Mouse (Mus musculus): ENCODE data around the gene Vipas39. TPM values are rescaled to one million over a fixed set of nuclear protein-coding genes. Genes with fewer than 3 reads are reported as not detected.

The Vipas39 gene
- polyA plus RNA-seq (2017; shearing (Covaris generic)), result 43.5 TPM

GRCm38 (mm10) chr12:87266108-87266826, at the start of gene Vipas39, which contains the start of gene Ahsa1:
Vipas39 (minus strand) TSS chr12:87266256.
Ahsa1 (plus strand) TSS chr12:87266479.

GRCm38 (mm10) chr12:87299657-87300440, 33.8 kb upstream of the Vipas39 start, which contains the start of gene Ism2:
Ism2 (minus strand) TSS chr12:87299705.

DNA sequence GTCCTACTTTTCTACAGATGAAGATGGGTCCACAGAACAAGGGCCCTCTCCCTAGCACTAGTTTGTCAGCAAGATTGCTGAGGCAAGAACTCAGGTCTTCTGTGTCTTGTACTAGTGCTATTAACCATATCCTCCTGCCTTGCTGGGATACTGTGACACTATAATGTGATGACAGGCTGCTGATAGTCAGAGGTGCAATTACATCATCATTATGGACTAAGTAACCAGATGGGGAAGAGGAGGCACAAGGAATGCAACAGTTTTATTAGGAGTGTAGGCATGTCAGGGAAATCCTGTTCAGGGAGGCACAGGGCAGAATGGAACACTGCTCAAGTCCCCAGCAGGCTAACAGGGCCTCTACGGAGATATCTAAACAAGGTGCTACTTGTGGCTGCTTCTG, 27.4 kb downstream of the Vipas39 start, which contains the start of gene Noxred1:
TSS of gene Noxred1 (minus strand) at position 101 of the 400 bp plus-strand sequence.

DNA sequence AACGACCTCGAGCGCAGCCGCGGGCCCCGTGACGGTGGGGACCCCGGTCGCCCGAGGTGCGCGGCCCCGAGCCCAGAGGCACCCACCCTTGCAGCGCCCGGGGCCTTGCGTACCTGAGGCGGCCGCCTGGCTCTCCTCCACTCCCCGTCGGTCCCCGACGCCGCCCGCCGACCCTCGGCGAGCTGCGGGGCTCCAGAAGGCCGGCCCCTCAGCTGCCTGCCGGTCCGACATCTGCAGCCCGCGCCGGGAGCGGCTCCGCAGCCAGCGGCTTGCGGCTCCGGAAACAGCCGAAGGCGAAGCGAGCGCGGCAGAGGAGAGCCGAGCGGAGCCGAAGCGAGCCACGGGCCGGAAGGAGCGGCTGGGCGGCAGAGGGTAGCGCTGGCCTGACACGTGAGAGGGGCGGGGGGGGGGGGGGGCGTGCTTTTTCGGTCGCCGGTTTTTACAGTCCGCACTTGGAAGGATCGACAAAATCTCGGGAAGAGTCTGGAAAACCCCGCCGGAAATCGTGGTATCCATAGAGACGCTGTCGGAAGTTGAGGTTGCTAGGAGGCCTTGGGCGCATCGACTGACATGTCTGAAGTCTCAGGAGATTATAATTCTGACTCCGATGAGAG, 66.0 kb downstream of the Vipas39 start, which contains the start of gene Tmed8:
TSS of gene Tmed8 (minus strand) at position 482 of the 614 bp plus-strand sequence.

GRCm38 (mm10) chr12:87199206-87199972, 66.7 kb downstream of the Vipas39 start, which contains the start of gene Samd15:
Samd15 (plus strand) TSS chr12:87199723.

Other genes starting within 250 kb of the Vipas39 start
- gene Tmem63c, start 244.9 kb downstream of the Vipas39 start, polyA plus RNA-seq (2017; shearing (Covaris generic)), result 2.1 TPM
- gene Ngb, start 163.7 kb downstream of the Vipas39 start, polyA plus RNA-seq (2017; shearing (Covaris generic)), result not detected
- gene Gstz1, start 119.1 kb downstream of the Vipas39 start, polyA plus RNA-seq (2017; shearing (Covaris generic)), result 14.0 TPM
- 6.8 TPM for gene Pomt2, start 118.3 kb downstream of the Vipas39 start, polyA plus RNA-seq (2017; shearing (Covaris generic))
- 3.3 TPM for gene Samd15, start 66.5 kb downstream of the Vipas39 start, polyA plus RNA-seq (2017; shearing (Covaris generic))
- 7.9 TPM for gene Tmed8, start 65.8 kb downstream of the Vipas39 start, polyA plus RNA-seq (2017; shearing (Covaris generic))
- 1.3 TPM for gene Noxred1, start 27.5 kb downstream of the Vipas39 start, polyA plus RNA-seq (2017; shearing (Covaris generic))
- 183 TPM for gene Ahsa1, start 223 bp upstream of the Vipas39 start, polyA plus RNA-seq (2017; shearing (Covaris generic))
- not detected for gene Ism2, start 33.4 kb upstream of the Vipas39 start, polyA plus RNA-seq (2017; shearing (Covaris generic))
- 133 TPM for gene Sptlc2, start 122.1 kb upstream of the Vipas39 start, polyA plus RNA-seq (2017; shearing (Covaris generic))
- 78.4 TPM for gene Slirp, start 177.6 kb upstream of the Vipas39 start, polyA plus RNA-seq (2017; shearing (Covaris generic))
- 84.3 TPM for gene Alkbh1, start 177.8 kb upstream of the Vipas39 start, polyA plus RNA-seq (2017; shearing (Covaris generic))
- 215 TPM for gene Snw1, start 206.0 kb upstream of the Vipas39 start, polyA plus RNA-seq (2017; shearing (Covaris generic))
- not detected for gene Gm5788, start 228.5 kb upstream of the Vipas39 start, polyA plus RNA-seq (2017; shearing (Covaris generic))
- gene Gm8300, start 248.1 kb upstream of the Vipas39 start, polyA plus RNA-seq (2017; shearing (Covaris generic)), result not detected

Data from inflammation-experienced regulatory T-cells, adult 16 weeks (primary cell).